Mouse (Mus musculus) erythroblast, embryonic 14.5 days (primary cell): ENCODE data around the gene Fanca.

Experiments
- GATA1 ChIP-seq: IDR thresholded peaks from 2 replicates; pipeline ENCODE4 v1.6.1; 2012; ENCODE audit warnings: low read length, inconsistent platforms, mixed read lengths
- TAL1 ChIP-seq: IDR thresholded peaks from 3 replicates; pipeline ENCODE4 v1.6.1; 2012; ENCODE audit warnings: low read length, inconsistent platforms, mixed read lengths

GRCm38 (mm10) chr8:123341040-123342015, 23.0 kb upstream of the Fanca start:
- TF ChIP-seq GATA1 (no peak), TAL1 (no peak)
